Mouse (Mus musculus): ENCODE data around the gene Ccdc126. TPM values are rescaled to one million over a fixed set of nuclear protein-coding genes. Genes with fewer than 3 reads are reported as not detected.

The Ccdc126 gene
- polyA plus RNA-seq (2015; fragmentation: Illumina TruSeq; extraction: RNeasy Lipid Tissue Mini Kit (QIAGEN cat#74804); ENCODE audit: insufficient read depth, low replicate concordance) = 5.5 TPM

GRCm38 (mm10) chr6:49318966-49319594 lies at the start of gene Ccdc126:
Gene Ccdc126, plus strand, starts transcription at chr6:49319274.

GRCm38 (mm10) chr6:49367159-49368054 lies 48.3 kb downstream of the Ccdc126 start, which contains the start of gene Fam221a:
Gene Fam221a, plus strand, starts transcription at chr6:49367739.

Other genes with a start within 250 kb of the Ccdc126 start
- 25.9 TPM for gene Malsu1, start 245.5 kb upstream of the Ccdc126 start, polyA plus RNA-seq (2015; fragmentation: Illumina TruSeq; extraction: RNeasy Lipid Tissue Mini Kit (QIAGEN cat#74804); ENCODE audit: insufficient read depth, low replicate concordance)
- gene Igf2bp3, start 104.3 kb upstream of the Ccdc126 start, polyA plus RNA-seq (2015; fragmentation: Illumina TruSeq; extraction: RNeasy Lipid Tissue Mini Kit (QIAGEN cat#74804); ENCODE audit: insufficient read depth, low replicate concordance) = 0.97 TPM
- 241 TPM for gene Tra2a, start 55.2 kb upstream of the Ccdc126 start, polyA plus RNA-seq (2015; fragmentation: Illumina TruSeq; extraction: RNeasy Lipid Tissue Mini Kit (QIAGEN cat#74804); ENCODE audit: insufficient read depth, low replicate concordance)
- 3.4 TPM for gene Fam221a, start 48.5 kb downstream of the Ccdc126 start, polyA plus RNA-seq (2015; fragmentation: Illumina TruSeq; extraction: RNeasy Lipid Tissue Mini Kit (QIAGEN cat#74804); ENCODE audit: insufficient read depth, low replicate concordance)
- gene Stk31, start 76.3 kb downstream of the Ccdc126 start, polyA plus RNA-seq (2015; fragmentation: Illumina TruSeq; extraction: RNeasy Lipid Tissue Mini Kit (QIAGEN cat#74804); ENCODE audit: insufficient read depth, low replicate concordance) = not detected

Measured in spleen, adult 10 weeks (tissue).